Mouse (Mus musculus): ENCODE measurements around the gene Lcn12. TPM values are rescaled to one million over a fixed set of nuclear protein-coding genes. Genes with fewer than 3 reads are reported as not detected.

Lcn12 gene
- total and polyA plus RNA-seq, 3 experiments = not detected

- no peak for DNase-seq (ENCODE audit: low spot score)
- Histone ChIP-seq H3K9me3 (replicated peaks) (no peaks in the 10 kb centered on the region), H3K27me3 (ENCODE audit: insufficient read depth, low read length) (peaks cover 14% of the 10 kb centered on the region), H3K4me3 (ENCODE audit: low read depth, low read length) (no peak overlapping the region), H3K4me1 (ENCODE audit: insufficient read depth, low read depth, low read length) (peaks cover 57% of the 10 kb centered on the region), H3K36me3 (replicated peaks) (peaks cover 23% of the 10 kb centered on the region)
- no peak for ATAC-seq (ENCODE audit: extremely low read depth, insufficient number of reproducible peaks, low FRiP score, poor library complexity, severe bottlenecking)
- TF ChIP-seq GATA1 (IDR thresholded peaks at IDR 0.05; ENCODE audit: borderline replicate concordance, low read length) (no peak), TAL1 (conservative IDR thresholded peaks at IDR 0.05; ENCODE audit: low read depth, low read length) (no peak), POLR2AphosphoS5 (IDR thresholded peaks at IDR 0.05; ENCODE audit: insufficient replicate concordance, low read depth, low read length) (no peak), CTCF (IDR thresholded peaks at IDR 0.05; ENCODE audit: low read depth, low read length) (no peak), GATA2 (IDR thresholded peaks at IDR 0.05; ENCODE audit: borderline replicate concordance, low read depth, low read length) (no peak)
Observed at GRCm38 (mm10) chr2:25498622-25499478, 5.1 kb upstream of the Lcn12 start.

- peak overlapping the region; percentile 7; the same call in 1 of the 2 replicates for H3K4me3 ChIP-seq (ENCODE audit: low read depth, low read length)
- no peak for TF ChIP-seq TAL1 (conservative IDR thresholded peaks at IDR 0.05; ENCODE audit: low read depth, low read length)
- no peak for TF ChIP-seq GATA2 (IDR thresholded peaks at IDR 0.05; ENCODE audit: borderline replicate concordance, low read depth, low read length)
- TF ChIP-seq GATA1 (IDR thresholded peaks at IDR 0.05; ENCODE audit: borderline replicate concordance, low read length) = no peak
- TF ChIP-seq CTCF (IDR thresholded peaks at IDR 0.05; ENCODE audit: low read depth, low read length) = no peak
- no peak for TF ChIP-seq POLR2AphosphoS5 (IDR thresholded peaks at IDR 0.05; ENCODE audit: insufficient replicate concordance, low read depth, low read length)
- no peaks in the 10 kb centered on the region for H3K9me3 ChIP-seq (replicated peaks)
- peaks cover 56% of the 10 kb centered on the region for H3K4me1 ChIP-seq (ENCODE audit: insufficient read depth, low read depth, low read length)
- ATAC-seq (ENCODE audit: extremely low read depth, insufficient number of reproducible peaks, low FRiP score, poor library complexity, severe bottlenecking) (peak; percentile 46; the same call in 1 of the 2 replicates), DNase-seq (ENCODE audit: low spot score) (peak; percentile 73)
- H3K27me3 ChIP-seq (ENCODE audit: insufficient read depth, low read length) = peaks cover 22% of the 10 kb centered on the region
- H3K36me3 ChIP-seq (replicated peaks) = peaks cover 15% of the 10 kb centered on the region
Observed at GRCm38 (mm10) chr2:25497846-25498575, 4.3 kb upstream of the Lcn12 start.

DNA sequence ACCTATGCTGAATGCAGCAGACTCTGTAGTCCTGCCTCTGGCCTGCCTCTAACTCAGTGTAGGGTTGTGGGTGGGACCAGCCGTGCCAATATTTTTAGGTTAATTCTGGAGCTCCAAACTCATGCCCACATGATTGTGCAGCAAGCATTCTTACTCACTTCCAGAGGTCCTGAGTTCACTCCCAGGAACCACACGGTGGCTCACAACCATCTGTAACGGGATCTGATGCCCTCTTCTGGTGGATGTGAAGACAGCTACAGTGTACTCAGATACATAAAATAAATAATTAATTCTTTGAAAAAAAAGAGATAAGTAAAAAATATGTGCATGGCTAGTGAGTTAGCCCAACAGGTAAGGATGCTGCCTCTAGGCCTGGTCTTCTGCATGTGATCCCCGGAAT lies 2.8 kb upstream of the Lcn12 start:
- TF ChIP-seq TAL1 (conservative IDR thresholded peaks at IDR 0.05; ENCODE audit: low read depth, low read length) (no peak), GATA2 (IDR thresholded peaks at IDR 0.05; ENCODE audit: borderline replicate concordance, low read depth, low read length) (no peak), CTCF (IDR thresholded peaks at IDR 0.05; ENCODE audit: low read depth, low read length) (no peak), POLR2AphosphoS5 (IDR thresholded peaks at IDR 0.05; ENCODE audit: insufficient replicate concordance, low read depth, low read length) (no peak), GATA1 (IDR thresholded peaks at IDR 0.05; ENCODE audit: borderline replicate concordance, low read length) (no peak)
- Histone ChIP-seq H3K4me3 (ENCODE audit: low read depth, low read length) (no peak overlapping the region), H3K9me3 (replicated peaks) (no peaks in the 10 kb centered on the region), H3K36me3 (replicated peaks) (no peaks in the 10 kb centered on the region), H3K4me1 (ENCODE audit: insufficient read depth, low read depth, low read length) (peaks cover 40% of the 10 kb centered on the region), H3K27me3 (ENCODE audit: insufficient read depth, low read length) (peaks cover 37% of the 10 kb centered on the region)
- ATAC-seq (ENCODE audit: extremely low read depth, insufficient number of reproducible peaks, low FRiP score, poor library complexity, severe bottlenecking) = no peak
- no peak for DNase-seq (ENCODE audit: low spot score)

DNA sequence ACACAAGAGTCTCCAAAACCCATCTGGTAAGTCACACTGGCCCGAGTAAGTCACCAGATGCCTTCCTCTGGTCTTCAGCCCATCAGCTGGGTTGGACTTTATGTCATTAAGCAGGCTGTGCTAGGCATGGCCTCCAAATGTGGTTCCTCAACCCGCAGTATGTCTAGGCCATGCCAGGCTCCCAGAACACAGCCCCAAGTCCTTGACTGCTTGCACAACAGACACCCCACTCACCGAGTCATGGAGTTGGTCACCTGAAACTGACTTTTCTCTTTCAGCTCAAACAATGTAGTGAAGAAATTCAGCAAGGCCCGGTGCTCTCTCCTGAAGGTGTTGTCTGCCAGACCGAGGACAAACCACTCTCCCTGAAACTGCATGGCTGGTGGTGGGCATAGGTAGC lies 723 bp downstream of the Lcn12 start:
- TF ChIP-seq CTCF (IDR thresholded peaks at IDR 0.05; ENCODE audit: low read depth, low read length) = no peak
- TF ChIP-seq GATA1 (IDR thresholded peaks at IDR 0.05; ENCODE audit: borderline replicate concordance, low read length) = no peak
- no peak for TF ChIP-seq GATA2 (IDR thresholded peaks at IDR 0.05; ENCODE audit: borderline replicate concordance, low read depth, low read length)
- TF ChIP-seq TAL1 (conservative IDR thresholded peaks at IDR 0.05; ENCODE audit: low read depth, low read length) = no peak
- no peak for TF ChIP-seq POLR2AphosphoS5 (IDR thresholded peaks at IDR 0.05; ENCODE audit: insufficient replicate concordance, low read depth, low read length)
- Histone ChIP-seq H3K4me3 (ENCODE audit: low read depth, low read length) (no peak overlapping the region), H3K36me3 (replicated peaks) (no peaks in the 10 kb centered on the region), H3K9me3 (replicated peaks) (no peaks in the 10 kb centered on the region), H3K27me3 (ENCODE audit: insufficient read depth, low read length) (peaks cover 63% of the 10 kb centered on the region), H3K4me1 (ENCODE audit: insufficient read depth, low read depth, low read length) (peaks cover 12% of the 10 kb centered on the region)
- ATAC-seq (ENCODE audit: extremely low read depth, insufficient number of reproducible peaks, low FRiP score, poor library complexity, severe bottlenecking) (no peak), DNase-seq (ENCODE audit: low spot score) (no peak)

DNA sequence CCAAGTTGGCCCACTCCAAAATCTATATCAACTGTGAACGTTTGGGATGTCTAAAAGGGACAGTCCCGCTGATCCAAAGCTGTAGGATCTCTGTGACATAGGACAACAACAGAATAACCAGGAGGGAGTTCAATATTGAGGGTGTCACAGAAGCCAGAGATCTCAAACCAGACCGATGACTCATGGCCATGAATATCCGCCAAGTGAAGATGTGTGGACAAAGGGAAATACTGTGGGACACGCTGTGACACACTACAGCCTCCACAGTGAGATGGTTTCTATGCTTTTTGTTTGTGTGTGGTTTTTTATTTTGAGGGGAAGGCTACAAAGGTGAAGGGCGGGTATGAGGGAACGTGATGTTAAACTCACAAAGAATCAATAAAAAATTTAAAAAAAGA lies 5.0 kb downstream of the Lcn12 start:
- Histone ChIP-seq H3K4me3 (ENCODE audit: low read depth, low read length) (no peak overlapping the region), H3K27me3 (ENCODE audit: insufficient read depth, low read length) (peaks cover 77% of the 10 kb centered on the region), H3K9me3 (replicated peaks) (no peaks in the 10 kb centered on the region), H3K4me1 (ENCODE audit: insufficient read depth, low read depth, low read length) (no peaks in the 10 kb centered on the region; the same call in 1 of the 2 replicates), H3K36me3 (replicated peaks) (no peaks in the 10 kb centered on the region)
- no peak for TF ChIP-seq GATA1 (IDR thresholded peaks at IDR 0.05; ENCODE audit: borderline replicate concordance, low read length)
- TF ChIP-seq GATA2 (IDR thresholded peaks at IDR 0.05; ENCODE audit: borderline replicate concordance, low read depth, low read length) = no peak
- TF ChIP-seq CTCF (IDR thresholded peaks at IDR 0.05; ENCODE audit: low read depth, low read length) = no peak
- TF ChIP-seq POLR2AphosphoS5 (IDR thresholded peaks at IDR 0.05; ENCODE audit: insufficient replicate concordance, low read depth, low read length) = no peak
- no peak for TF ChIP-seq TAL1 (conservative IDR thresholded peaks at IDR 0.05; ENCODE audit: low read depth, low read length)
- ATAC-seq (ENCODE audit: extremely low read depth, insufficient number of reproducible peaks, low FRiP score, poor library complexity, severe bottlenecking) (no peak), DNase-seq (ENCODE audit: low spot score) (no peak)

All from G1E (cell line).